Mouse (Mus musculus) MEL (cell line): ENCODE measurements around the gene Man2a2. TPM values are rescaled to one million over a fixed set of nuclear protein-coding genes. Genes with fewer than 3 reads are reported as not detected.
"Not testable (repeated sequence)": the region's sequence is repeated elsewhere in the genome, so short reads cannot be mapped to it uniquely, and the experiment has no call there.

Experiments
- DNase-seq: peaks from one replicate; pipeline ENCODE4 v3.0.0; 2011; ENCODE audit warnings: low read depth, low spot score
- H3K27ac ChIP-seq: 2 replicates; pipeline ENCODE4 v1.5.1; 2012; ENCODE audit warnings: low read depth, mild to moderate bottlenecking, control low read depth, low read length, moderate library complexity; ENCODE audit not compliant: control insufficient read depth
- H3K27me3 ChIP-seq, 2 experiments: fragments of 150-350 bp in 1 of 2; sonication (generic) in 1 of 2; 2 replicates each; pipeline ENCODE4 v1.6.1; 2012; ENCODE audit warnings: low read length in 2 of 2, mild to moderate bottlenecking in 2 of 2, improper control_type of control experiment in 1 of 2, moderate library complexity in 1 of 2; ENCODE audit not compliant: insufficient read depth in 2 of 2, control insufficient read depth in 1 of 2
- H3K36me3 ChIP-seq, 2 experiments: 2 replicates each; pipeline ENCODE4 v1.6.1; 2012 to 2014; ENCODE audit warnings: low read length in 2 of 2, improper control_type of control experiment in 1 of 2, inconsistent platforms in 1 of 2, mild to moderate bottlenecking in 1 of 2; ENCODE audit not compliant: insufficient read depth in 2 of 2, control insufficient read depth in 1 of 2
- H3K4me1 ChIP-seq, 2 experiments: fragments of 150-350 bp in 1 of 2; sonication (generic) in 1 of 2; 2 replicates each; pipeline ENCODE4 v1.6.1; 2012; ENCODE audit warnings: low read length in 2 of 2, improper control_type of control experiment in 1 of 2, mild to moderate bottlenecking in 1 of 2; ENCODE audit not compliant: insufficient read depth in 2 of 2, control insufficient read depth in 1 of 2
- H3K4me3 ChIP-seq, 2 experiments: fragments of 150-350 bp in 1 of 2; sonication (generic) in 1 of 2; 2 replicates each; pipeline ENCODE4 v1.5.1; 2012; ENCODE audit warnings: low read depth in 2 of 2, low read length in 2 of 2, mild to moderate bottlenecking in 2 of 2, moderate library complexity in 2 of 2, control low read depth in 1 of 2, improper control_type of control experiment in 1 of 2; ENCODE audit not compliant: control insufficient read depth in 1 of 2, insufficient read depth in 1 of 2
- H3K79me2 ChIP-seq: 2 replicates; pipeline ENCODE4 v1.6.1; 2012; ENCODE audit warnings: mild to moderate bottlenecking, low read length, moderate library complexity; ENCODE audit not compliant: control insufficient read depth, poor library complexity, insufficient read depth
- H3K9ac ChIP-seq: 2 replicates; pipeline ENCODE4 v1.6.1; 2012; ENCODE audit warnings: low read depth, mild to moderate bottlenecking, control low read depth, low read length, moderate library complexity; ENCODE audit not compliant: control insufficient read depth, poor library complexity, severe bottlenecking
- H3K9me3 ChIP-seq: fragments of 150-350 bp; sonication (generic); replicated peaks from 2 replicates; pipeline ENCODE4 v1.6.1; 2012; ENCODE audit warnings: mild to moderate bottlenecking, low read length, improper control_type of control experiment, moderate library complexity; ENCODE audit not compliant: insufficient read depth
- BHLHE40 ChIP-seq: IDR thresholded peaks from 2 replicates; pipeline ENCODE4 v1.6.1; 2012; ENCODE audit warnings: low read depth, mild to moderate bottlenecking, inconsistent platforms, low read length, improper control_type of control experiment, borderline replicate concordance
- CHD1 ChIP-seq: IDR thresholded peaks from 2 replicates; pipeline ENCODE4 v1.6.1; 2012; ENCODE audit warnings: low read depth, mild to moderate bottlenecking, inconsistent platforms, low read length, improper control_type of control experiment
- CTCF ChIP-seq, 3 experiments: IDR thresholded peaks in 2 of 3; conservative IDR thresholded peaks in 1 of 3; 2 replicates each; pipeline ENCODE4 v1.5.1; 2011 to 2012; ENCODE audit warnings: low read length in 3 of 3, low read depth in 2 of 3, mild to moderate bottlenecking in 2 of 3, improper control_type of control experiment in 1 of 3, inconsistent platforms in 1 of 3, mixed read lengths in 1 of 3, moderate library complexity in 1 of 3; ENCODE audit not compliant: control insufficient read depth in 1 of 3, insufficient read depth in 1 of 3, poor library complexity in 1 of 3, severe bottlenecking in 1 of 3
- EP300 ChIP-seq, 2 experiments: IDR thresholded peaks; 2 replicates each; pipeline ENCODE4 v1.6.1; 2011; ENCODE audit warnings: improper control_type of control experiment in 2 of 2, low read length in 2 of 2, low read depth in 1 of 2, mild to moderate bottlenecking in 1 of 2
- GABPA ChIP-seq: IDR thresholded peaks from 2 replicates; pipeline ENCODE4 v1.6.1; 2012; ENCODE audit warnings: low read depth, mild to moderate bottlenecking, inconsistent platforms, low read length, improper control_type of control experiment, moderate library complexity
- GATA1 ChIP-seq: IDR thresholded peaks from 2 replicates; pipeline ENCODE4 v1.6.1; 2011; ENCODE audit warnings: low read depth, low read length, improper control_type of control experiment
- MAFK ChIP-seq: IDR thresholded peaks from 2 replicates; pipeline ENCODE4 v1.6.1; 2011; ENCODE audit warnings: low read depth, mild to moderate bottlenecking, low read length, improper control_type of control experiment, borderline replicate concordance
- MYB ChIP-seq: IDR thresholded peaks from 2 replicates; pipeline ENCODE4 v1.6.1; 2011; ENCODE audit warnings: mild to moderate bottlenecking, low read depth, low read length, improper control_type of control experiment
- MYC ChIP-seq: IDR thresholded peaks from 2 replicates; pipeline ENCODE4 v1.6.1; 2011; ENCODE audit warnings: low read depth, mild to moderate bottlenecking, low read length, improper control_type of control experiment, moderate library complexity
- POLR2A ChIP-seq, 2 experiments: IDR thresholded peaks; 2 replicates each; pipeline ENCODE4 v1.6.1; 2011 to 2012; ENCODE audit warnings: low read length in 2 of 2, mild to moderate bottlenecking in 2 of 2, control low read depth in 1 of 2, improper control_type of control experiment in 1 of 2, low read depth in 1 of 2, moderate library complexity in 1 of 2; ENCODE audit not compliant: control insufficient read depth in 1 of 2, insufficient read depth in 1 of 2, poor library complexity in 1 of 2
- POLR2AphosphoS2 ChIP-seq: IDR thresholded peaks from 2 replicates; pipeline ENCODE4 v1.6.1; 2011; ENCODE audit warnings: low read length, improper control_type of control experiment
- RAD21 ChIP-seq: IDR thresholded peaks from 2 replicates; pipeline ENCODE4 v1.6.1; 2011; ENCODE audit warnings: mild to moderate bottlenecking, low read depth, low read length, improper control_type of control experiment
- SMC3 ChIP-seq: IDR thresholded peaks from 2 replicates; pipeline ENCODE4 v1.6.1; 2011; ENCODE audit warnings: low read depth, low read length, improper control_type of control experiment
- TCF12 ChIP-seq: IDR thresholded peaks from 2 replicates; pipeline ENCODE4 v1.6.1; 2014; ENCODE audit warnings: low read depth, mild to moderate bottlenecking, inconsistent platforms, low read length, improper control_type of control experiment, moderate library complexity
- UBTF ChIP-seq: IDR thresholded peaks from 2 replicates; pipeline ENCODE4 v1.6.1; 2012; ENCODE audit warnings: low read depth, mild to moderate bottlenecking, inconsistent platforms, low read length, improper control_type of control experiment, moderate library complexity, borderline replicate concordance; ENCODE audit not compliant: insufficient read depth
- ZC3H11A ChIP-seq: IDR thresholded peaks from 2 replicates; pipeline ENCODE4 v1.6.1; 2012; ENCODE audit warnings: low read depth, mild to moderate bottlenecking, inconsistent platforms, low read length, improper control_type of control experiment
- ZKSCAN1 ChIP-seq: IDR thresholded peaks from 2 replicates; pipeline ENCODE4 v1.6.1; 2012; ENCODE audit warnings: low read depth, mild to moderate bottlenecking, inconsistent platforms, low read length, improper control_type of control experiment, moderate library complexity
- ZMIZ1 ChIP-seq: IDR thresholded peaks from 2 replicates; pipeline ENCODE4 v1.6.1; 2012; ENCODE audit warnings: low read depth, mild to moderate bottlenecking, inconsistent platforms, low read length, improper control_type of control experiment, moderate library complexity
- ZNF384 ChIP-seq: IDR thresholded peaks from 2 replicates; pipeline ENCODE4 v1.6.1; 2012; ENCODE audit warnings: low read depth, mild to moderate bottlenecking, inconsistent platforms, low read length, improper control_type of control experiment
- polyA plus RNA-seq, 2 experiments: library from polyadenylated mRNA; stranded (reverse) in 1 of 2; unstranded in 1 of 2; fragments of >175 nt in 1 of 2; fragments of >200 nt in 1 of 2; gene quantifications; 2 replicates each; pipeline versions ENCODE4 v1.2.1 to v1.2.4; 2012; ENCODE audit warnings: low replicate concordance in 2 of 2, low read depth in 1 of 2; ENCODE audit not compliant: insufficient read length in 2 of 2, insufficient read depth in 1 of 2, missing spikeins in 1 of 2
- total RNA-seq: library from RNA; depleted of rRNA; stranded (reverse); fragments of 300-350 nt; gene quantifications from 2 replicates; pipeline ENCODE4 v1.2.3, GENCODE M21; 2012

Gene Man2a2
- total and polyA plus RNA-seq, 3 experiments: 19.2 to 38.6 TPM; not detected in 1

DNA sequence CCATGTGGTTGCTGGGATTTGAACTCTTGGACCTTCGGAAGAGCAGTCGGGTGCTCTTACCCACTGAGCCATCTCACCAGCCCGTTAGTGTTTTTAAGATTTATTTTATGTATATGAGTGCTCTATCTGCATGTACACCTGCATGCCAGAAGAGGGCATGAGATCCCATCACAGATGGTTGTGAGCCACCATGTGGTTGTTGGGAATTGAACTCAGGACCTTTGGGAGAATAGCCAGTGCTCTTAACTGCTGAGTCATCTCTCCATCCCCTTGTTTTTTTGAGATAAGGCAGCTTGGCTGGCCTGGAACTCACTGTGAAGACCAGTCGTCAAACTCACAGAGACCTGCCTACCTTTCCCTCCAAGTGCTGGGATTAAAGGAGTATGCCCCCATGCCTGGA lies 25.3 kb upstream of the Man2a2 start:
- H3K27ac ChIP-seq, H3K27me3 ChIP-seq, H3K36me3 ChIP-seq, H3K9ac ChIP-seq, H3K9me3 ChIP-seq, H3K4me3 ChIP-seq: not testable (repeated sequence)
- peaks cover 16% of the 10 kb centered on the region for H3K79me2 ChIP-seq
- TF ChIP-seq RAD21: peak; percentile 41
- TF ChIP-seq SMC3: peak; percentile 52
- peak in 2 of 3 experiments; percentile 31 to 52; a peak in 4 of 6 replicates for TF ChIP-seq CTCF (IDR thresholded peaks at IDR 0.05 in 2 of 3, conservative IDR thresholded peaks at IDR 0.05 in 1 of 3; ENCODE audit: control insufficient read depth in 1 of 3, insufficient read depth in 1 of 3, low read depth in 2 of 3, low read length in 3 of 3, poor library complexity in 1 of 3, severe bottlenecking in 1 of 3)
- H3K4me1 ChIP-seq: peaks cover 4 to 10% of the 10 kb centered on the region in 2 experiments; a peak in 3 of 4 replicates
- peak; percentile 37 for DNase-seq

DNA sequence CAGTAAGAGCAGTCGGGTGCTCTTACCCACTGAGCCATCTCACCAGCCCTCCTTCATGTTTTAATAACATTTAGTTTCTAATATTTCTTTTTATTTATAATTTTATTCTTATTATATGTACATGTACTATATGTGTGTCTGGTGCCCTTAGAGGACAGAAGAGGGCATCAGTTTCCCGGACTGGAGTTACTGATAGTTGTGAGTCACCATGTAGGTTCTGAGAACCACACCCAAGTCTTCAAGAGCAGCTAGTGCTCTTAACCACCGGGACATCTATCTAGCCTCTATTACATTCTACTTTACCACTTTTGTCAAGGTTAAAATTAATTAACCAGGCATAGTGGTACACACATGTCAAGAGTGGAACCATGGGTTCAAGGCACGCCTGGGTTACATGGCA lies 23.4 kb upstream of the Man2a2 start:
- Histone ChIP-seq H3K9me3 (no peaks in the 10 kb centered on the region), H3K4me3 (no peak overlapping the region), H3K79me2 (no peaks in the 10 kb centered on the region; the same call in 1 of the 2 replicates), H3K4me1 (no peaks in the 10 kb centered on the region; a peak in 1 of 4 replicates), H3K9ac (no peak overlapping the region), H3K27ac (no peak overlapping the region), H3K27me3 (no peaks in the 10 kb centered on the region), H3K36me3 (peaks cover 0 to 2% of the 10 kb centered on the region in 2 experiments; a peak in 2 of 4 replicates)
- DNase-seq: peak; percentile 49
- TF ChIP-seq ZC3H11A (peak; percentile 12; the same call in 1 of the 2 replicates), SMC3 (peak; percentile 38), MYC (no peak), UBTF (no peak), CTCF (IDR thresholded peaks at IDR 0.05 in 2 of 3, conservative IDR thresholded peaks at IDR 0.05 in 1 of 3; ENCODE audit: control insufficient read depth in 1 of 3, insufficient read depth in 1 of 3, low read depth in 2 of 3, low read length in 3 of 3, poor library complexity in 1 of 3, severe bottlenecking in 1 of 3) (peak in 1 of 3 experiments; percentile 25; a peak in 1 of 6 replicates), EP300 (IDR thresholded peaks at IDR 0.05; ENCODE audit: low read depth in 1 of 2, low read length in 2 of 2) (no peak), ZKSCAN1 (no peak), RAD21 (peak; percentile 29), MAFK (no peak), TCF12 (no peak)
- TF ChIP-seq, all 39 proteins: peak for 4

DNA sequence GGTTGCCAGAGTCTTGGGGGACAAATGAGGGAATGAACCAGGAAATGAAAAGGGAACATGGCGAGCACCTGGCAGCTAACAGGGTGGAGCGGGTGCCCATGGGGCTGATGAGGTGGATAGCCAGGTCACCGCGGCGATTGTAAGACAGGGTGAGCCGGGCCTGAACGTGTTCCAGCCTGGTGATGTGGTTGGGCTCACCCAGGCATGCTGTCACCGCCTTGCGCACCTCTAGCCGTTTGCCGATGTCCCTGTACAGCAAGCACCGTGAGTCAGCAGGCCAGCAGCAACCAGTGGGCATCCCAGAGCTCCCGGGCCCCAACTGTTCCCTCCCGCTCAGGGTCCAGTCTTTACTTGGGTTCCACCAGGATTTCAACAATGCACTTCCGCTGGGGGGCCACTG lies 20.9 kb upstream of the Man2a2 start:
- TF ChIP-seq MAFK (no peak), CHD1 (no peak), ZMIZ1 (no peak), POLR2A (IDR thresholded peaks at IDR 0.05; ENCODE audit: control insufficient read depth in 1 of 2, insufficient read depth in 1 of 2, low read depth in 1 of 2, low read length in 2 of 2, poor library complexity in 1 of 2) (no peak), MYB (no peak), ZNF384 (no peak), GATA1 (no peak), BHLHE40 (no peak), GABPA (no peak), POLR2AphosphoS2 (no peak), EP300 (IDR thresholded peaks at IDR 0.05; ENCODE audit: low read depth in 1 of 2, low read length in 2 of 2) (no peak), TCF12 (no peak)
- H3K36me3 ChIP-seq: peaks cover 0 to 2% of the 10 kb centered on the region in 2 experiments; a peak in 2 of 4 replicates

More for the DNA sequence above, 20.9 kb upstream of the Man2a2 start:
- Histone ChIP-seq H3K27ac (no peak overlapping the region), H3K27me3 (no peaks in the 10 kb centered on the region), H3K4me1 (peaks cover 2 to 8% of the 10 kb centered on the region in 2 experiments; a peak in 2 of 4 replicates), H3K4me3 (no peak overlapping the region), H3K9ac (no peak overlapping the region), H3K79me2 (no peaks in the 10 kb centered on the region), H3K9me3 (no peaks in the 10 kb centered on the region)
- DNase-seq: no peak
